Mouse (Mus musculus): ENCODE data around the gene AW549877. TPM values are rescaled to one million over a fixed set of nuclear protein-coding genes. Genes with fewer than 3 reads are reported as not detected.

The AW549877 gene
- polyA plus RNA-seq, 1 experiment from 2014 or later, result 33.1 TPM

- no peaks in the 10 kb centered on the region for H3K27me3 ChIP-seq (ENCODE audit: insufficient read depth, low read length)
- 87% methylated on average over 2 of the region's 2 CpGs for WGBS
- H3K4me2 ChIP-seq (ENCODE audit: low read length), result no peak overlapping the region
- H3K9me3 ChIP-seq (replicated peaks; ENCODE audit: low read length), result no peaks in the 10 kb centered on the region
- no peak overlapping the region for H3K4me3 ChIP-seq (replicated peaks; ENCODE audit: low read depth, low read length)
- TF ChIP-seq CTCF (IDR thresholded peaks at IDR 0.05; ENCODE audit: low read depth), result no peak
- DNase-seq (ENCODE audit: low spot score) (no peak), ATAC-seq (replicated peaks; ENCODE audit: low FRiP score, low read depth) (no peak)
- no peak overlapping the region for H3K9ac ChIP-seq (ENCODE audit: low read depth, low read length)
- peaks cover 10% of the 10 kb centered on the region for H3K4me1 ChIP-seq (replicated peaks; ENCODE audit: insufficient read depth, low read length)
- no peaks in the 10 kb centered on the region for H3K36me3 ChIP-seq (ENCODE audit: insufficient read depth, low read length)
- no peak overlapping the region for H3K27ac ChIP-seq
These were observed 28.2 kb upstream of the AW549877 start for GRCm38 (mm10) chr15:4023747-4024146.

DNA sequence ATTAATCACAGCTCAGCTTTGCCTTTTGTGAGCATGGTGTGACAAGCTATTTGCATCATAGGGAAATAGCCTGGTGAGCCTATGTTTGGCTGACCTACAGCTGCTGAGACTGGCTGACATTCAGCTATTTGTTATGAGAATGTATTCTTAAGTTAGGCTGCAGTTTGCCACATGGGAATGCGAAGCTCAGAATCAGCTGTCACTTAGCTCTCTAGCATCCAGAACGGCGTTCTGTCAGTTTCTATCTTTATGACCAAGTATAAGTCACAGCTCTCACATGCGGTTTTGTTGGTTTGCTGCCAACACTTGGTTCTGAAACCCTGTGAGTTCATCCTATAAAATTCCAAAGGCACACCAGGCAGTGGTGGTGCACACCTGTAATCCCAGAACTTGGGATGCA lies 25.2 kb upstream of the AW549877 start:
- DNase-seq (ENCODE audit: low spot score), result no peak
- no peak overlapping the region for H3K4me3 ChIP-seq (replicated peaks; ENCODE audit: low read depth, low read length)
- no peaks in the 10 kb centered on the region for H3K27me3 ChIP-seq (ENCODE audit: insufficient read depth, low read length)
- ATAC-seq (replicated peaks; ENCODE audit: low FRiP score, low read depth), result no peak
- no peak overlapping the region for H3K4me2 ChIP-seq (ENCODE audit: low read length)
- WGBS, result 60% methylated on average over 4 of the region's 4 CpGs
- no peaks in the 10 kb centered on the region for H3K9me3 ChIP-seq (replicated peaks; ENCODE audit: low read length)
- H3K9ac ChIP-seq (ENCODE audit: low read depth, low read length), result no peak overlapping the region
- peaks cover 7% of the 10 kb centered on the region for H3K4me1 ChIP-seq (replicated peaks; ENCODE audit: insufficient read depth, low read length)
- no peaks in the 10 kb centered on the region for H3K36me3 ChIP-seq (ENCODE audit: insufficient read depth, low read length)
- TF ChIP-seq CTCF (IDR thresholded peaks at IDR 0.05; ENCODE audit: low read depth), result no peak
- no peak overlapping the region for H3K27ac ChIP-seq

DNA sequence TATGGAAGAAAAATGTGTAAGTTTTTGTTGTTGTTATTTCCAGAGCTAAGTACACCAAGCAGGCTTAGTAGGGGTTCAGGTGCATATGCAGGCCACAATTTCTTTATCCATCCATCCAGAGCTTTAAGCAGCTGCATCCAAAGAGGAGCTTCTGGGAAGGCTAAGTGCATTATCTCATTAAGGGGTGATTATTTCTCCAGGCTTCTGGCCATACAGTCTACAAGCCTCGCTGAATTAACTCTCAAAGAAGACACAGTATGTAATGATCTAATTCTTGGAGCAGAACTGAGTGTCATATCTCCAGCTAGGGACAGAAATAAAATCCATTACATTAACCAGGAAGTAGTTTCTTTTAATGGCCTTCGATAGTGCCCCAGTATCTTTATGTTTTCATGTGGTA lies 18.3 kb upstream of the AW549877 start:
- H3K27me3 ChIP-seq (ENCODE audit: insufficient read depth, low read length), result no peaks in the 10 kb centered on the region
- ATAC-seq (replicated peaks; ENCODE audit: low FRiP score, low read depth) (no peak), DNase-seq (ENCODE audit: low spot score) (no peak)
- no peak overlapping the region for H3K4me3 ChIP-seq (replicated peaks; ENCODE audit: low read depth, low read length)
- no peak overlapping the region for H3K4me2 ChIP-seq (ENCODE audit: low read length)
- H3K36me3 ChIP-seq (ENCODE audit: insufficient read depth, low read length), result no peaks in the 10 kb centered on the region
- no peak for TF ChIP-seq CTCF (IDR thresholded peaks at IDR 0.05; ENCODE audit: low read depth)
- H3K4me1 ChIP-seq (replicated peaks; ENCODE audit: insufficient read depth, low read length), result no peaks in the 10 kb centered on the region
- WGBS, result 81% methylated on average over 2 of the region's 2 CpGs
- H3K27ac ChIP-seq, result no peak overlapping the region
- no peaks in the 10 kb centered on the region for H3K9me3 ChIP-seq (replicated peaks; ENCODE audit: low read length)
- H3K9ac ChIP-seq (ENCODE audit: low read depth, low read length), result no peak overlapping the region

DNA sequence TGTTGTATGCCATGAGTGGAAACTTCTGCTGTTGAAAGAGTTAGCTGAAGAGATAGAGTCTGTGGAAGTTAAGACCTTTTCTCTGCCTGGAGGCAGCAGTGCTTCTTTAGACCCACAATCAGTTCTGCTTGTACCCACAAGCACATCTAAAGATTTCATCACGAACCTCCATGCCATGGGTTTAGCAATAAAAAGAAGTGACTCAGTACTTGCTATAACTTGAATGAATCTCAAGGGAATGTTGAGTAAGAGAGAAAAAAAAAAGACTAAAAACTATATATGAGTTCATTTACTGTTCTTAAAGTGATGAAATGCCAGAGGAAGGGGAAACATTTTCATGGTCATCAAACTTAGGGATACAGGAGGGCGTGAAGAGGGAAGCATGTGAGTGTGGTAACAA lies 5.0 kb upstream of the AW549877 start:
- DNase-seq (ENCODE audit: low spot score) (no peak), ATAC-seq (replicated peaks; ENCODE audit: low FRiP score, low read depth) (no peak)
- TF ChIP-seq CTCF (IDR thresholded peaks at IDR 0.05; ENCODE audit: low read depth), result no peak
- H3K4me3 ChIP-seq (replicated peaks; ENCODE audit: low read depth, low read length), result no peak overlapping the region
- H3K4me2 ChIP-seq (ENCODE audit: low read length), result no peak overlapping the region
- no peaks in the 10 kb centered on the region for H3K27me3 ChIP-seq (ENCODE audit: insufficient read depth, low read length)
- H3K36me3 ChIP-seq (ENCODE audit: insufficient read depth, low read length), result no peaks in the 10 kb centered on the region
- 75% methylated on average over 2 of the region's 2 CpGs for WGBS
- no peaks in the 10 kb centered on the region for H3K4me1 ChIP-seq (replicated peaks; ENCODE audit: insufficient read depth, low read length)
- no peak overlapping the region for H3K27ac ChIP-seq
- H3K9me3 ChIP-seq (replicated peaks; ENCODE audit: low read length), result no peaks in the 10 kb centered on the region; the same call in 1 of the 2 replicates
- H3K9ac ChIP-seq (ENCODE audit: low read depth, low read length), result no peak overlapping the region

GRCm38 (mm10) chr15:3999144-3999543 lies 3.6 kb upstream of the AW549877 start:
- Histone ChIP-seq H3K36me3 (ENCODE audit: insufficient read depth, low read length) (no peaks in the 10 kb centered on the region), H3K4me1 (replicated peaks; ENCODE audit: insufficient read depth, low read length) (0 out of 2 replicates have a peak, but pooled peaks cover 3% of the 10 kb centered on the region), H3K27me3 (ENCODE audit: insufficient read depth, low read length) (no peaks in the 10 kb centered on the region), H3K4me2 (ENCODE audit: low read length) (no peak overlapping the region), H3K4me3 (replicated peaks; ENCODE audit: low read depth, low read length) (no peak overlapping the region), H3K9me3 (replicated peaks; ENCODE audit: low read length) (no peaks in the 10 kb centered on the region), H3K27ac (no peak overlapping the region), H3K9ac (ENCODE audit: low read depth, low read length) (no peak overlapping the region)
- WGBS, result 70% methylated on average over 2 of the region's 2 CpGs
- ATAC-seq (replicated peaks; ENCODE audit: low FRiP score, low read depth), result no peak
- no peak for TF ChIP-seq CTCF (IDR thresholded peaks at IDR 0.05; ENCODE audit: low read depth)
- no peak for DNase-seq (ENCODE audit: low spot score)

DNA sequence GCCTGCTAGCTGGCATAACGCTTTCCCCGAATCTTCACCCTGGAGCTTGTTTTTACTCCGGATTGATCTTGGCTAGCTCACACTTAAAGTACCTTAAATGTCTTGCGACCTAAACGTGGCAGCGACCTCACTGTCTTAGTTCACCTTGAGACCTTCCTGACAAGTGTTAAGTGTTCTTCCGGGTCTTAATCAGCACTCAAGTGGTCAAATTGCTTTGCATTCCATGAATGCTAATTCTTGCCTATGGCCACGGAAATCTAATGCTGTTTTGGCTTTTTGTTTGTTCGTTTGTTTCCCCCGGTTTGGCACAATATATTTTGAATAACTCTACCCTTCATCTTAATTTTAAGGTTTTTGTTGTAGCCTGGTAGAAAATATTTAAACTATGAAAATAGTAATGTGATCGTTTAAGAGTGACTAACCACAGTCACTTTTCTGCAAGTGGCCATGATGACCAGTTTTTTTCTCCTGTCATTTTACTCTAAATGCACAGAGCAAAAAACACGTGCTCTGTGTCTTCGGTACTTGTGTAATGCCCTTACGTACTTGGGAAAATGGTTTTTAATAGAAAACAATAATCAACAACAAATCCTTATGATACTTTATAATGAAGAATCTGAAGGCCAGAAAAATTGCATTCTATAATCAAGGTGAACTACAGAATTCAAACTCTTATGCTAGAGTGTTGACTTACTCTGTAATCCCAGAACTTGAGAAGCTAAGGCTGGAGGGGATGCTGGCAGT lies 895 bp upstream of the AW549877 start:
- ATAC-seq (replicated peaks; ENCODE audit: low FRiP score, low read depth) (no peak; the same call in 1 of the 2 replicates), DNase-seq (ENCODE audit: low spot score) (no peak)
- WGBS, result 17% methylated on average over 14 of the region's 14 CpGs

More for the DNA sequence above, 895 bp upstream of the AW549877 start:
- peaks cover 8% of the 10 kb centered on the region for H3K36me3 ChIP-seq (ENCODE audit: insufficient read depth, low read length)
- peak overlapping the region; percentile 94 for H3K27ac ChIP-seq
- peak overlapping the region; percentile 62 for H3K4me2 ChIP-seq (ENCODE audit: low read length)
- peak overlapping the region; percentile 44 for H3K4me3 ChIP-seq (replicated peaks; ENCODE audit: low read depth, low read length)
- no peaks in the 10 kb centered on the region for H3K27me3 ChIP-seq (ENCODE audit: insufficient read depth, low read length)
- H3K9ac ChIP-seq (ENCODE audit: low read depth, low read length), result peak overlapping the region; percentile 52
- no peak for TF ChIP-seq CTCF (IDR thresholded peaks at IDR 0.05; ENCODE audit: low read depth)
- no peaks in the 10 kb centered on the region for H3K9me3 ChIP-seq (replicated peaks; ENCODE audit: low read length)
- H3K4me1 ChIP-seq (replicated peaks; ENCODE audit: insufficient read depth, low read length), result 0 out of 2 replicates have a peak, but pooled peaks cover 3% of the 10 kb centered on the region
